Mouse (Mus musculus) forebrain, embryonic 12.5 days (tissue): Measurements from ENCODE around the gene Negr1. TPM values are rescaled to one million over a fixed set of nuclear protein-coding genes. Genes with fewer than 3 reads are reported as not detected.

Source experiments
- ATAC-seq: fragments of 200-750 bp; cut with Nextera tagmentation; 2 replicates; pipeline ENCODE4 v1.8.0; 2017; ENCODE audit warnings: moderate TSS enrichment; ENCODE audit not compliant: low FRiP score
- H3K27ac ChIP-seq: fragments of 300-500 bp; sonication (generic); 2 replicates; pipeline ENCODE4 v1.5.1; 2016; ENCODE audit warnings: mild to moderate bottlenecking
- H3K27me3 ChIP-seq: fragments of 300-500 bp; sonication (generic); 2 replicates; pipeline ENCODE4 v1.6.1; 2016; ENCODE audit warnings: mild to moderate bottlenecking
- H3K36me3 ChIP-seq: fragments of 300-500 bp; sonication (generic); replicated peaks from 2 replicates; pipeline ENCODE4 v1.6.1; 2016; ENCODE audit warnings: mild to moderate bottlenecking
- H3K4me1 ChIP-seq: fragments of 300-500 bp; sonication (generic); 2 replicates; pipeline ENCODE4 v1.6.1; 2016
- H3K4me2 ChIP-seq: fragments of 300-500 bp; sonication (generic); 2 replicates; pipeline ENCODE4 v1.6.1; 2016; ENCODE audit warnings: mild to moderate bottlenecking, moderate library complexity
- H3K4me3 ChIP-seq: fragments of 300-500 bp; sonication (generic); replicated peaks from 2 replicates; pipeline ENCODE4 v1.5.1; 2016; ENCODE audit warnings: mild to moderate bottlenecking
- H3K9ac ChIP-seq: fragments of 300-500 bp; sonication (generic); 2 replicates; pipeline ENCODE4 v1.6.1; 2016; ENCODE audit warnings: mild to moderate bottlenecking
- H3K9me3 ChIP-seq: fragments of 300-500 bp; sonication (generic); 2 replicates; pipeline ENCODE4 v1.6.1; 2016
- WGBS: fragments of 180-500 bp; shearing (Covaris S2); methylation state at CpG from one replicate; pipeline ENCODE4 v1.1.7; 2016; 5-methylcytosine and 5-hydroxymethylcytosine counted together
- polyA plus RNA-seq: library from polyadenylated mRNA; unstranded; fragments of >200 nt; fragmentation: Nextera tagmentation; extraction: Ambion mirVana; gene quantifications from 2 replicates; pipeline ENCODE4 v1.2.1, GENCODE M21; 2016

Gene Negr1
- polyA plus RNA-seq, 1 experiment from 2014 or later, result 16.2 TPM

GRCm38 (mm10) chr3:156833920-156834319 lies 272.3 kb downstream of the Negr1 start:
- Histone ChIP-seq H3K4me2 (no peak overlapping the region), H3K36me3 (no peaks in the 10 kb centered on the region), H3K9ac (no peak overlapping the region), H3K4me3 (no peak overlapping the region), H3K4me1 (no peaks in the 10 kb centered on the region), H3K27ac (no peak overlapping the region), H3K9me3 (no peaks in the 10 kb centered on the region), H3K27me3 (no peaks in the 10 kb centered on the region)
- WGBS, result 35% methylated on average over 3 of the region's 3 CpGs
- ATAC-seq, result peak; percentile 72; the same call in 1 of the 2 replicates

GRCm38 (mm10) chr3:156838550-156838949 lies 277.0 kb downstream of the Negr1 start:
- Histone ChIP-seq H3K4me3 (no peak overlapping the region), H3K36me3 (no peaks in the 10 kb centered on the region), H3K4me2 (no peak overlapping the region), H3K27me3 (no peaks in the 10 kb centered on the region), H3K4me1 (no peaks in the 10 kb centered on the region), H3K27ac (no peak overlapping the region), H3K9ac (no peak overlapping the region), H3K9me3 (no peaks in the 10 kb centered on the region)
- ATAC-seq, result no peak
- 73% methylated on average over 2 of the region's 2 CpGs for WGBS

- H3K4me1 ChIP-seq, result no peaks in the 10 kb centered on the region
- no peaks in the 10 kb centered on the region for H3K27me3 ChIP-seq
- H3K36me3 ChIP-seq, result no peaks in the 10 kb centered on the region
- no peak overlapping the region for H3K4me3 ChIP-seq
- 90% methylated on average over 2 of the region's 2 CpGs for WGBS
- ATAC-seq, result no peak
- no peak overlapping the region for H3K4me2 ChIP-seq
- no peaks in the 10 kb centered on the region for H3K9me3 ChIP-seq
- no peak overlapping the region for H3K9ac ChIP-seq
- no peak overlapping the region for H3K27ac ChIP-seq
These were observed 286.8 kb downstream of the Negr1 start for GRCm38 (mm10) chr3:156848385-156848784.

DNA sequence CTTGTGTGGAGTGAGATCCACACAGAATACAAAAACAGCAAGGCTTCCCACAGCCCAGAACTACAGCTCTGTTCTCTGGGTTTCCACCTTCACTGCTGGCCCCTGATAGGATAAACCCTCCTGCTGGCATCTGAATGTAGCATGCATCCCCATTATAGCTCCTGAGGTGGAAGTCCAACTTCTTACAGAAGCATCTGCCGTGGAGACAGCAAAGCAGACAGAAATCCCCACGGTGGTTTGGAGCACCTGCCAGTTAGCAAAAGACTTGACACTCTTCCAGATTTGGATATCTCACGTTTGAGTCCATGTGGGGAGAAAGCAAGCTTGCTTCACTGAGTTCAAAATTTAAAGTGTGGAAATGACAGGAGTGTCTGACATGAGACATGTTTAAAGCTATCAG lies 290.3 kb downstream of the Negr1 start:
- Histone ChIP-seq H3K4me3 (no peak overlapping the region), H3K9ac (no peak overlapping the region), H3K4me2 (no peak overlapping the region), H3K4me1 (no peaks in the 10 kb centered on the region), H3K27ac (no peak overlapping the region), H3K36me3 (no peaks in the 10 kb centered on the region), H3K9me3 (no peaks in the 10 kb centered on the region), H3K27me3 (no peaks in the 10 kb centered on the region)
- ATAC-seq, result no peak
- 78% methylated on average over 3 of the region's 3 CpGs for whole genome bisulfite sequencing

- H3K27me3 ChIP-seq, result no peaks in the 10 kb centered on the region
- peak; percentile 54 for ATAC-seq
- no peak overlapping the region for H3K9ac ChIP-seq
- no peak overlapping the region for H3K4me2 ChIP-seq
- peak overlapping the region; percentile 77 for H3K27ac ChIP-seq
- no peaks in the 10 kb centered on the region for H3K9me3 ChIP-seq
- H3K36me3 ChIP-seq, result no peaks in the 10 kb centered on the region
- no peak overlapping the region for H3K4me3 ChIP-seq
- H3K4me1 ChIP-seq, result peaks cover 14% of the 10 kb centered on the region
- 42% methylated on average over 3 of the region's 3 CpGs for WGBS
These were observed 308.8 kb downstream of the Negr1 start for GRCm38 (mm10) chr3:156870239-156870921.

- H3K4me2 ChIP-seq, result no peak overlapping the region
- H3K4me3 ChIP-seq, result no peak overlapping the region
- H3K9ac ChIP-seq, result no peak overlapping the region
- 22% methylated on average over 2 of the region's 2 CpGs for WGBS
- no peaks in the 10 kb centered on the region for H3K27me3 ChIP-seq
- ATAC-seq, result peak; percentile 76
- peak overlapping the region; percentile 46 for H3K27ac ChIP-seq
- H3K9me3 ChIP-seq, result no peaks in the 10 kb centered on the region
- peaks cover 14% of the 10 kb centered on the region for H3K4me1 ChIP-seq
- H3K36me3 ChIP-seq, result no peaks in the 10 kb centered on the region
These were observed 309.3 kb downstream of the Negr1 start for GRCm38 (mm10) chr3:156870922-156871257.

GRCm38 (mm10) chr3:156871641-156872196 lies 310.1 kb downstream of the Negr1 start:
- Histone ChIP-seq H3K4me1 (peaks cover 14% of the 10 kb centered on the region), H3K27me3 (no peaks in the 10 kb centered on the region), H3K27ac (peak overlapping the region; percentile 36; the same call in 1 of the 2 replicates), H3K4me2 (no peak overlapping the region), H3K9ac (no peak overlapping the region), H3K36me3 (no peaks in the 10 kb centered on the region), H3K4me3 (no peak overlapping the region), H3K9me3 (no peaks in the 10 kb centered on the region)
- ATAC-seq, result no peak
- 84% methylated on average over 6 of the region's 6 CpGs for WGBS

GRCm38 (mm10) chr3:156876551-156876950 lies 315.0 kb downstream of the Negr1 start:
- Histone ChIP-seq H3K4me3 (no peak overlapping the region), H3K27me3 (no peaks in the 10 kb centered on the region), H3K4me1 (0 out of 2 replicates have a peak, but pooled peaks cover 2% of the 10 kb centered on the region), H3K4me2 (no peak overlapping the region), H3K27ac (no peak overlapping the region), H3K9me3 (no peaks in the 10 kb centered on the region), H3K36me3 (no peaks in the 10 kb centered on the region), H3K9ac (no peak overlapping the region)
- WGBS, result 76% methylated on average over 1 of the region's 1 CpGs
- no peak for ATAC-seq

GRCm38 (mm10) chr3:156882129-156882528 lies 320.5 kb downstream of the Negr1 start:
- H3K4me3 ChIP-seq, result no peak overlapping the region
- no peaks in the 10 kb centered on the region for H3K36me3 ChIP-seq
- no peak overlapping the region for H3K9ac ChIP-seq
- H3K4me1 ChIP-seq, result no peaks in the 10 kb centered on the region
- H3K27me3 ChIP-seq, result no peaks in the 10 kb centered on the region
- ATAC-seq, result no peak
- H3K9me3 ChIP-seq, result no peaks in the 10 kb centered on the region
- H3K27ac ChIP-seq, result no peak overlapping the region
- WGBS, result 84% methylated on average over 3 of the region's 3 CpGs
- H3K4me2 ChIP-seq, result no peak overlapping the region

GRCm38 (mm10) chr3:156883873-156884272 lies 322.3 kb downstream of the Negr1 start:
- no peaks in the 10 kb centered on the region for H3K27me3 ChIP-seq
- no peak for ATAC-seq
- H3K4me1 ChIP-seq, result no peaks in the 10 kb centered on the region
- H3K36me3 ChIP-seq, result no peaks in the 10 kb centered on the region
- H3K27ac ChIP-seq, result no peak overlapping the region
- no peaks in the 10 kb centered on the region for H3K9me3 ChIP-seq
- no peak overlapping the region for H3K9ac ChIP-seq
- no peak overlapping the region for H3K4me3 ChIP-seq
- no peak overlapping the region for H3K4me2 ChIP-seq
- WGBS, result 91% methylated on average over 1 of the region's 1 CpGs

DNA sequence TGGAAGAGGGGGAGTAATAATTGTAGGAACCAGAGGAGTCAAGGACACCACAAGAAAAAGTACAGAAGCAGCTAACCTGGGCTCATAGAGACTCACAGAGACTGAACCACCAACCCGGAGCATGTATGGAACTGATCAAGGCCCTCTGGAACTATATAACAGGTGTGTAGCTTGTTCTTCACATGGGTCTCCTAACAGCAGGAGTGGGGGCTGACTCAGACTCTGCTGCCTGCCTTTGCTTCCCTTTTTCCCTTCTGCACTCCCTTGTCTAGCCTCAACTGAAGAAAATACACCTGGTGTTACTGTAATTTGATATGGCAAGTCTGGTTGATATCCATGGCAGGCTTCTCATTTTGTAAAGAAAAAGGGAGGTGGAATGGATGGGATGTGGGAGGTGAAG lies 324.1 kb downstream of the Negr1 start:
- H3K9me3 ChIP-seq, result no peaks in the 10 kb centered on the region
- no peak overlapping the region for H3K4me3 ChIP-seq
- no peak overlapping the region for H3K9ac ChIP-seq
- H3K36me3 ChIP-seq, result no peaks in the 10 kb centered on the region
- H3K27ac ChIP-seq, result no peak overlapping the region
- ATAC-seq, result no peak
- H3K4me1 ChIP-seq, result no peaks in the 10 kb centered on the region
- H3K27me3 ChIP-seq, result no peaks in the 10 kb centered on the region
- WGBS, result 85% methylated on average over 1 of the region's 1 CpGs
- no peak overlapping the region for H3K4me2 ChIP-seq

DNA sequence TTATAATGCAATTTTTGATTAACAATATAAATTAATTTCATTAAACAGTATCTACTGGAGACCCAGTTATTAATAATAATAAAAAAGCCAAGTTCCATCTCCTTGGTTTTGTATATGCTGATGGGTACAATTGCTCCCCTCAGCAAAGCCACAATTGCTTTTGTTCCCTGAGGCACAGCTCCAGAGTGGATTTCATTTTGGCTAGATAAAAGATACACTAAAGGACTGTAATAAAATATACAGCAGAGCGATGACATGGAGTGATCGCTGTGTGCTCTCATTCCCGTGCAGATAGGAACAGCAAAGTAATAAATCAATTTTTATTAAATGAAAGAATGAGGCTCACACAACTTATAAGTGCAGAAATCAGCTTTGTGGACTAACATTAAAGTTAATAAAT lies 325.3 kb downstream of the Negr1 start:
- Histone ChIP-seq H3K9me3 (no peaks in the 10 kb centered on the region), H3K4me2 (no peak overlapping the region), H3K4me1 (no peaks in the 10 kb centered on the region), H3K36me3 (no peaks in the 10 kb centered on the region), H3K27me3 (no peaks in the 10 kb centered on the region), H3K9ac (no peak overlapping the region), H3K27ac (no peak overlapping the region), H3K4me3 (no peak overlapping the region)
- 90% methylated on average over 3 of the region's 3 CpGs for WGBS
- no peak for ATAC-seq

- H3K9ac ChIP-seq, result no peak overlapping the region
These were observed 329.4 kb downstream of the Negr1 start for GRCm38 (mm10) chr3:156890986-156891385.

More at GRCm38 (mm10) chr3:156890986-156891385, 329.4 kb downstream of the Negr1 start:
- 81% methylated on average over 4 of the region's 4 CpGs for WGBS
- H3K27ac ChIP-seq, result no peak overlapping the region
- no peak overlapping the region for H3K4me2 ChIP-seq
- no peak for ATAC-seq
- H3K27me3 ChIP-seq, result no peaks in the 10 kb centered on the region
- no peak overlapping the region for H3K4me3 ChIP-seq
- no peaks in the 10 kb centered on the region for H3K36me3 ChIP-seq
- H3K4me1 ChIP-seq, result no peaks in the 10 kb centered on the region
- no peaks in the 10 kb centered on the region for H3K9me3 ChIP-seq
